Mouse (Mus musculus): ENCODE measurements around the gene Hnf1a.

GRCm38 (mm10) chr5:115015121-115015520 lies 44.2 kb upstream of the Hnf1a start:
- no peak for TF ChIP-seq CTCF (conservative IDR thresholded peaks at IDR 0.05; ENCODE audit: low read length)
- TF ChIP-seq POU5F1 (IDR thresholded peaks at IDR 0.05; ENCODE audit: borderline replicate concordance, low read length): no peak

Measured in E14TG2a.4 (cell line).